In genomic region chr9:21320619-21321512, GRCm38 (mm10) we compare ENCODE assay signal across 8 mouse cellular contexts. TPM values are rescaled to one million over a fixed set of nuclear protein-coding genes. Genes with fewer than 3 reads are reported as not detected.
A peak's percentile ranks its signal among the peaks of the same experiment; 100 is the strongest.
DNase-seq lines count a peak whose midpoint lies in the region; ATAC-seq lines count a peak whose summit lies in the region.

Gene Slc44a2 (plus strand): TSS chr9:21320698.

- H3K4me3 ChIP-seq in brown adipose tissue, adult 24 weeks (ENCODE audit: insufficient read depth, low read depth, low read length) = peak within 1 kb of the TSS; percentile 95
- peak within 1 kb of the TSS; percentile 78 for H3K4me3 ChIP-seq in heart, embryonic 13.5 days
- peak within 1 kb of the TSS; percentile 68 for H3K4me3 ChIP-seq in liver, embryonic 12.5 days

- peak within 1 kb of the TSS; percentile 56 for H3K27ac ChIP-seq in brown adipose tissue, adult 24 weeks (replicated peaks; ENCODE audit: low read depth, low read length)
- peak within 1 kb of the TSS; percentile 81 for H3K27ac ChIP-seq in heart, embryonic 13.5 days (replicated peaks)
- peak within 1 kb of the TSS; percentile 82 for H3K27ac ChIP-seq in liver, embryonic 12.5 days

- H3K9me3 ChIP-seq in heart, embryonic 13.5 days = no peaks in the 10 kb centered on the region
- peaks cover 4% of the 10 kb centered on the region; the same call in 1 of the 2 replicates for H3K9me3 ChIP-seq in liver, embryonic 12.5 days (replicated peaks)

- peak within 1 kb of the TSS; percentile 94 for H3K4me2 ChIP-seq in heart, embryonic 13.5 days
- H3K4me2 ChIP-seq in liver, embryonic 12.5 days = peak within 1 kb of the TSS; percentile 90

- H3K27me3 ChIP-seq in heart, embryonic 13.5 days (replicated peaks) = no peaks in the 10 kb centered on the region
- no peaks in the 10 kb centered on the region for H3K27me3 ChIP-seq in liver, embryonic 12.5 days (replicated peaks)
- no peaks in the 10 kb centered on the region for H3K27me3 ChIP-seq in splenic B cell, adult 2 months (ENCODE audit: control insufficient read depth, insufficient read depth, low read length, poor library complexity, severe bottlenecking)

- peak within 1 kb of the TSS; percentile 92 for H3K9ac ChIP-seq in heart, embryonic 13.5 days
- H3K9ac ChIP-seq in liver, embryonic 12.5 days = peak within 1 kb of the TSS; percentile 80

- H3K36me3 ChIP-seq in heart, embryonic 13.5 days = peaks cover 8% of the 10 kb centered on the region
- no peaks in the 10 kb centered on the region; the same call in 1 of the 2 replicates for H3K36me3 ChIP-seq in liver, embryonic 12.5 days
- no peaks in the 10 kb centered on the region for H3K36me3 ChIP-seq in splenic B cell, adult 2 months (ENCODE audit: control insufficient read depth, insufficient read depth, low read length, poor library complexity, severe bottlenecking)

- DNase-seq in CD4-positive, CD25-positive, alpha-beta regulatory T cell, adult 2 months (ENCODE audit: low read depth, low spot score) = peak; percentile 90
- DNase-seq in kidney, postnatal 10 days = peak; percentile 92
- DNase-seq in naive thymus-derived CD4-positive, alpha-beta T cell, adult 2 months (ENCODE audit: low read depth) = peak; percentile 86
- peak; percentile 90 for DNase-seq in splenic B cell, adult 2 months (ENCODE audit: low read depth, low spot score)

- under 1% methylated on average over 52 of the region's 52 CpGs for WGBS in heart, embryonic 13.5 days
- under 1% methylated on average over 52 of the region's 52 CpGs for WGBS in liver, embryonic 12.5 days (ENCODE audit: insufficient replicate concordance)

- ATAC-seq in erythroid progenitor cell, adult 5-6 weeks (replicated peaks; ENCODE audit: low FRiP score, poor library complexity, severe bottlenecking) = peak; percentile 95
- peak; percentile 91 for ATAC-seq in heart, embryonic 13.5 days (ENCODE audit: extremely low read depth, insufficient number of reproducible peaks, low FRiP score, low TSS enrichment)
- ATAC-seq in liver, embryonic 12.5 days = peak; percentile 89

- peaks cover 10% of the 10 kb centered on the region for H3K4me1 ChIP-seq in brown adipose tissue, adult 24 weeks (ENCODE audit: control insufficient read depth, insufficient read depth, insufficient read length, low read length)
- H3K4me1 ChIP-seq in heart, embryonic 13.5 days = peaks cover 24% of the 10 kb centered on the region
- peaks cover 62% of the 10 kb centered on the region for H3K4me1 ChIP-seq in liver, embryonic 12.5 days

RNA-seq across cellular contexts. Expression of gene Slc44a2, which starts in this region (rescaled TPM):
- 9.0 and 9.6 TPM in 2 replicates for polyA plus RNA-seq in brown adipose tissue, adult 24 weeks (2012; ENCODE audit: insufficient read depth, insufficient read length, missing spikeins)
- 15.9 and 35.7 TPM in 2 replicates for total RNA-seq in erythroid progenitor cell, adult 5-6 weeks (2015; ENCODE audit: low replicate concordance)
- 14.4 and 22.3 TPM in 2 replicates for total RNA-seq in erythroid progenitor cell, adult 5-6 weeks (2017; ENCODE audit: low replicate concordance)
- polyA plus RNA-seq in heart, embryonic 13.5 days (2015; fragmentation: Nextera tagmentation; extraction: Ambion mirVana) = 56.9 and 60.3 TPM in 2 replicates
- 29.2 and 32.5 TPM in 2 replicates for polyA plus RNA-seq in liver, embryonic 12.5 days (2016; fragmentation: Nextera tagmentation; extraction: Ambion mirVana)

Comparison
In these comparisons a context has a peak if more than half of its experiments do, and no peak if none do; other contexts are left out.
1. Peak in every context shown above with its lines: DNase-seq, ATAC-seq, H3K4me3 ChIP-seq and H3K27ac ChIP-seq.